Mouse (Mus musculus) left cerebral cortex, adult 18-20 months (tissue): ENCODE results near the gene Nubp1. TPM values are rescaled to one million over a fixed set of nuclear protein-coding genes. Genes with fewer than 3 reads are reported as not detected.

Experiments
- DNase-seq, 2 experiments: peaks; one replicate each; pipeline ENCODE4 v3.0.0; 2021 to 2022; ENCODE audit warnings: low spot score in 2 of 2, mixed read lengths in 1 of 2
- total RNA-seq, 2 experiments: library from RNA; stranded (reverse); gene quantifications; 2 replicates each; pipeline ENCODE4 v1.2.3; 2021

Nubp1 gene
- total RNA-seq, 2 experiments from 2014 or later: 16.3 to 18.5 TPM

DNA sequence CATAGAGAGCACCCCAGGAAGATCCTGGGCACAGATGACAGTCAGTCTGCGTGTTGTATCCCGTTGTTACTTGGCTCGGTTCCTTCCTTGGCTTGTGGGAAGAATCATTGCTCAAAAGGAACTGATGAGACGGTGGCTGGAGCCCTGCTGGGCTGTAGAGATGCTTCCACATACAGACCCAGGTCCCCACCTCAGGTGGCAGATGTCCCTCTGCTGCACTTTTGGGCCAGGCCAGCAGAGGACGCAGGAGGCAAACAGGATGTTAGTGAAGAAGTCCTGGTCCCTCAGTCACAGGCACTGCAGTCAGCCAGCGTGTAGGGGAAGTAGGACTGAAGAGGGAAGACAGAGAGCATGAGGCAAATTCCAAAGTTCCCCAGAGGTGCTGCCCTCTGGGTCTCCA is 4.2 kb downstream of the Nubp1 start:
- no peak for DNase-seq

DNA sequence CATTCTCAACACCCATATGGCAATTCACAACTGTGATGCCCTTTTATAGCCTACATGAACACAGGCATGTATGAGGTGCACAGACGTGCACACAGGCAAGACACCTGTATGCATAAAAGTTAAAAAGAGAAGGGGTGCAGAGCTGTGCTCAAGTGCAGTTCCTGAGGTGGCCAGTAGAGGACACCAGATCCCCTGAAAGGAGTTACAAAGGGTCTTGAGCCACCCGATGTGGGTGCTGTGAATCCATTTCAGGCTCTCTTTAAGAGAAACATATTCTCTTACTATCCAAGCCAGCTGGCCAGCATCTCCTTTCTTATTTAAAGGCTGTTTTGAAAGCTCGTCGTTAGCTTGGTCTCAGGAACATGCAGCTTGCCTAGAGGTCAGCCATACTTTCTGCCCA is 5.1 kb downstream of the Nubp1 start:
- DNase-seq: no peak

DNA sequence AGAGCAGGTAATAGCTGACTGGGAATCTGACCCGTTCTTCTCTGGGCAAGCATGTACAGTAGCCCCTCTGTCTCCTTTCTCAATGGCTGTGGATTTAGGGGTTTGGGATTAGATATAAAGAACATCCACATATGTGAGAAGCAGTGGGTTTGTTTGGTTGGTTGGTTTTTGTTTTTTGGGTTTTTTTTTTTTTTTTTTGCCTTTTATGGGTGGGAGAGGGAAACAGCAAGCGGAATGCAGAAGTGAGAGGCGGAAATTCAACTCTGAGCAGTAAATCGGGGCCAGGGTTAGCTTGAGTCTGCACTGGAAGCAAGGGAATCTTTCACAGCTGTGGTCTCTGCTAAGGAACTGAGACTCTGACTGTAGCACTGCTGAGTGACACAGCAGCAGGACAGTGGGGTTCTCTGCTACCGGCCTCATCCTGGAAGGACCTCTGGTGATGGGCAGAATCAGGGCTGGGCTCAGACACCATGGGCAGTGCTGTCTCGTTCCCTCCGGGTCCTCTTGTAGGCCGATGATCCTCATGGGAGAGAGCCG is 6.0 kb downstream of the Nubp1 start:
- no peak for DNase-seq

DNA sequence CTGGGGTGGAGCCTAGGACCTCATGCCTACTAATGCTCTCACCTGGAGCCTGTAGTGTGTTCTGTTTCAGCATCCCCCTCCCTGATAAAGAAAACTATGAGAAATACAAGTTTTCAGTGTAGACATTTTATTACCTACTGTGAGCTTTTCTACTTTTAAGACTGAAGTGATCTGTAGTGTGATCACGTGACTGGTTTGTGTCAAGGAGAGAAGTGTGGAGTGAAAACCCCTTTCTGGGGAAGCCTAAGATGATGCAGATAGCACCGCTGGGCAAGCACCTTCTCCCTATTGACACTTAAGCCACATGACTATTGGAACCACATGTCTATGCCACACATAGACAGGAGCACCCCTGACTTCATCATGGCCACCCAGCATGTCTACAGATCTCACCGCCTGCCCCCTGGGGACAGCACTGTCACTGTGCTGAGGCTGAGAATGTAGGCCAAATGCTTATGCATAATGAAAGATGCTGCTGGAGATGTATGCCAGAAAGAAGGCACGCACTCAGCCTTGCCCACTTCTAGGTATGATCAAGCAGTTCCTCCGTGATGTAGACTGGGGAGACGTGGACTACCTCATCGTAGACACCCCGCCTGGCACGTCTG is 8.8 kb downstream of the Nubp1 start:
- no peak for DNase-seq

DNA sequence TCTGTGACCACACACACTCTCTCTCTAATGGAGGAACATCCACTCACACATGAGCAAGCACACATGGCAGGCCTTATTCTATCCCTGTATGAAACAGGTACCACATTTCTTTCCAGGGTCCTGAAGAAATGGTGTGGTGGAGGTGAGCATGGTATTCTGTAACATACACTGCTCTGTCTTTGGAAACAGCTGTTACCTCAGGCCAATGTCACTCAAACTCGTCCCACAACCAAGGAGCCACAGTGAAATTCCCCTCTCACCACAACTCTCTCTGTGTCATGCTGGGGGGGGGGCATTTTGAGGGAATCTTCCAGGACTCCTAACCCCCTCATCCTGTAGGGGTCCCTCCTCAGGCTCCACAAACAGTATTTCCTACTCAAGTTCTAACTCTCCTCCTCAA is 20.2 kb downstream of the Nubp1 start:
- no peak for DNase-seq

DNA sequence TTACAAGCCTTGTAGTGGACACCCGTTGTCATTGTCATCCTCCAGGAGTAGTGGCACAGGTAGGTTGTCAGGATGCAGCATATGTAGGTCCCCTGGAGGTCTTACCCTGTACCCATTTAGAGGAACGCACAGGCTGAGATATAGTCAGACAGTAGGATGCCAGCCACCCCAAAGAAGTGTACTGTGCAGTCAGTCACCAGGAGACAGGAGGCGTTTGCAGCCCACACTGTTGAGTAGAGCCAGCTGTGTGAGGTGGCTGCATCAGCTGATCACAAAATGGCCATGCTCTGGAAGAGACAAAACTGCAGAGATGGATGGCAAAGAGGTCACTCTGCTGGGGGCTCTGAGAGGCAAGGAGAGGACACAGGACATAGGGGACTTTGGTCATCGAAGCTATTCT is 20.6 kb downstream of the Nubp1 start:
- no peak for DNase-seq

DNA sequence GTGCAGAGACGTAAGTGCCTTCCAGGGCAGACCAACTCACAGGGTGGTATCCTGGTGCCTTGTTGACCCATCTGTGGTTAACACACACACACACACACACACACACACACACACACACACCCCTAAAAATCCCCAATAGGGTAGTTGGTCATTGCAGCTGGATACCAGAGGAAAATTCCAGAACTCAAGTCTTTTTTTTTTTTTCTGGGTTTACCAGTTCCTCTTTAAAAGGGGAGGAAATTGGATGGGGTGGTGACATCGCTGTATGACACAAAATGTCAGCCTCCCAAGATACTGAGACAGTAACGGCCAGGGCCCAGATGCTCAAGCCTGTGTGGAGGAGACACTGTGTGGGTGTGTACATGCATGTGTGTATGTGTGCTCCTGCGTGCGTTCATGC is 21.6 kb downstream of the Nubp1 start:
- no peak for DNase-seq

DNA sequence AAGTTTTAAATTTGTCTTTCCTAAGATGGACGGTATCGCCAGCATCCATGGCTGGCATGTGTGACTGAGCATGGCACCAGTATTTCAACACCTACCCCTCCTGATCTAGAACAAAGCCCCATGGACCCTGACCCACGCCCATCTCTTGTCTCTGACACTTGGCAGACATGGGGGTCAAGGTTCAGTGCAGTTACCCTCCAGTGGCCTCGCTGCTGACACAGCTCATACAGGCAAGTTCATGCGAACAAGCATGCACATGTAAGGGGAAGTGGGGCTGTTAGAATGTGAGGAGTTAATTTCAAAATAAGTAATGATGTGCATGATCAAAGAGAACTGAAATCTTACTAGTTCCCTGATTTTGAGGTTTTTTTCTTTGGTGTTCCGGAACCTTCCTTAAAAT is 24.4 kb downstream of the Nubp1 start:
- no peak for DNase-seq

DNA sequence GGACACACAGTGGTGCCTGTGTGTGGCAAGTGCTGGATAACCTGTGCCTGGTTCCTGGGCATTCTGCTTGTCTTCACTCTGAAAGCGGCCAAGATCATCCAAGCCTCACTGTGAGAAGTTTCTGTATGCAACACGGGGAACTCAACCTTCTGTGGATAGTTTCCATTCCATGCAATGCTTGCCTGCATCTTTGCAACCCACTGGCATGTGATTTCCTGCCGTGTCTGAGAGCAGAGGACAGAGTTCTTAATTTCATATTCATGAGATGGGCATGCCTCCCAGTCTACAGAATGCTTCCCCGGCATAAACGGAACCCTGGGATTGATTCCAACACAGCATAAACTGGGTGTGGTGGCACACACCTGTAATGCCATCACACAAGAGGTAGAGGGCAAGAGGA is 26.3 kb downstream of the Nubp1 start:
- no peak for DNase-seq

DNA sequence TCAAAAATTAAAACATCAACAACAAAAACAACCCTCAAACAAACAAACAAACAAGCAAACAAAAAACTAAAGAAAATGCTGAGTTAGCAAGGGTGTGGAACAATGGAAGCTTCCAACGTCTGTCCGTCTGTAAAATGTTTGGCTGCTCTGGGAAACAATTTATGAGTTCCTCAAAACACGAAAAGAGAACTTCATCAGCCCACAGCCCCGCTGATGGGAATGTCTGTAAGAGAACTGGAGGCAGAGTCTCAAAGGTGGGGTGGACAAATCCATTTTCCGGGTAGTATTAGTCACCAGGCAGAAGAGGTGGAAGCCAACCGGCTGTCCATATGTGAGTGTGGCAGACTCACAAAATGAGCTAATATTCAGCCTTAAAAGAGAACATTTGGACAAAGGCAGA is 29.6 kb downstream of the Nubp1 start:
- no peak for DNase-seq

DNA sequence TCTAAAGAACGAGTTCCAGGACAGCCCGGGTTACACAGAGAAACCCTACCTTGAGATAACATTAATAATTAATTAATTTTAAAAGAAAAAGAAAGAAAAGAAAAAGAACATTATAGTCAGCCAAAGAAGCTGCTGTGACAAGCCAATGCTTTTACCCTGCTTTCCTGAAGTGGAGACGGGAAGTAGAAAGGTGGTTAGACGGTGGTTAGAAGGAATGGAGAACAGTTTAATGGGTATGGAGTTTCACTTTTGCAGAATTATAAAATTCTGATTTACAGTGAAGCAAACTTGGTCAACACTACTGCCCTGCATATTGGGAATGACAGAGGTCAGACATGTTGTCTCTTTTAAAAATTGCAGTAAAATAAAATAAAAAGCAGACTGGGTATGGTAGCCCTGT is 30.0 kb downstream of the Nubp1 start:
- DNase-seq: no peak

DNA sequence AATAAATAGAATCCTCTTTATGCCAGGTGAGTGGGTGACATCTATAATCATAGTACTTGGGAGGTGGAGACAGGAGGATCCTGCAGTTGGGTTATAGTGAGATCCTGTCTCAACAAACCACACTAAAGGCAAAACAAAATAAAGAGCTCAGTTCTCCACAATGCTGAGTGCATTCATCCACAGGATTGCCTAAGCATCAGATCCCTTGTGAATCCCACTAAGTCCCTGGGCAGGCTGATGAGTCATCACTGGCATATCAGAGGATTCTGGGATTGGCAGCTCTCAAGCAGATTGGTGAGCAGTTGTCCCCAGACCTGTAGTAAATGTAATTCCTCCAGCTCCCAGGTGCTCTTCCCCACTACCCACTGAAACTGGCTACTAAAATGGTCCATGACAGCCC is 32.0 kb downstream of the Nubp1 start:
- DNase-seq: no peak

DNA sequence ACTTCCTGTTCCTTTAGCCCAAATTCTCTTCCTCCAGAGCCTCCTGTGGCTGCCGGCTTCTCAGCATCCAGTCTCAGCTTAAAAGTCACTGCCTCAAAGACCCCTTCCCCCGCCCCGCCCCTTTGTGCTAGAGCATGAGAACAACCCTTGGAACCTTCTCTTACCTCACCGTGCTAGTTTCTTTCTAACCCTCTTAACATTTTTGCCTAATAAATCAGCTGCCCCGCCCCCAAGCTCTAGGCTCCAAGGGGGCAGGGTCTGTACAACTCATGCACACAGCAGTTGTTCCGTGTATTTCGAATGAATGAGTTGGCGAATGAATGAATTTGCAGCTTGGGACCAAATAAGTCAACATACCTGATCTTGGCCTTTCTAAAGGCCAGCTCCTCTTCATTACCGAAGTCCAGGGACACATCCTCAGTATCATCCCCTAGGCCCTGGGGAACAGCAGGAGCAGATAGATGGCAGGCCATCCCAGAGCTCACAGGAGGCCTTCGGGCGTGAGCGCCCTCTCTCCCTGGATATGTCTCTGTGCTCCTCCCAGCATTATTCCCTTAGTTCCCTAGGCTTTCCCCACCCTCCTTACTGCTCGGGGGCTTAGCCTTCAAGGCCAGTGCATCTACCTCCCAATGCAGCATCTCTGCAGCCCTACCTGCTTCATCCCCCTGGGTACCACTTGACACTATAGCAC is 35.0 kb downstream of the Nubp1 start:
- DNase-seq: no peak

DNA sequence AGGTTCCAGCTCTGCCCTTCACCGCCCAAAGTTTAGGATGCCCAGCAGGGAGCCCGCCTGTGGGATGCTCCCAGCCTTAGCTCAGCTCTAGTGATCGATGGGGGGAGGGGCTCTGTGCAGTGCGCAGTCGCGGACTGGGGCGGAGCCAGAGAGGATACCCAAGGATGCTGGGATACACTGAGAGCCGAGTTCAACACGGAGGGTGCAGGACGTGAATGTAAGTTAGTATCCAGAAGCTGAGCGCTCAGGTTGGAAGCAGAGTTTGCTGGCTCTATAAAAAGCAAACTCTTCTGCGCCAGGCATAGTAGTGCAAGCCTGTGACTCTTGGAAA is 35.5 kb downstream of the Nubp1 start, which contains the start of gene Tvp23a:
Gene Tvp23a, minus strand, starts transcription at position 99 of the 331 bp plus-strand sequence.
- DNase-seq: peak; percentile 92 to 93

DNA sequence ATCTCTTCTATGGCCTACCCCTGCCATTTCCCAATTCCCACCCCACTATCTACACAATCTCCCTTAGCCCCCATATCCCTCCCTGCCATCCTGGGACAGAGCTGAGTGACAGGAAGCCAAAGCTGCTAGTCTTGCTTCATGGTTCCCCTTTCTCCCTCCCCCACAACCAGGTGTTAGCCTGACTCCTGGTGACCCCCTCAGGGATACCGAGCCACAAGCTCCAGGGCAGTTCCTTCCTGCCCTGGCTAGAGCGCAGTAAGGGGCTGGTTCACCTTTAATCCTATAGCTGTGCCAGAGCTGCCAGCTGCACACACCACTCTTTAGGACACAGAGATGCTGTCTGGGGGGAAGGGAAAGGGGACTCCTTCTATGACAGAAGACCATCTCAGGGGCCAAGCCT is 36.0 kb downstream of the Nubp1 start:
- DNase-seq: no peak

DNA sequence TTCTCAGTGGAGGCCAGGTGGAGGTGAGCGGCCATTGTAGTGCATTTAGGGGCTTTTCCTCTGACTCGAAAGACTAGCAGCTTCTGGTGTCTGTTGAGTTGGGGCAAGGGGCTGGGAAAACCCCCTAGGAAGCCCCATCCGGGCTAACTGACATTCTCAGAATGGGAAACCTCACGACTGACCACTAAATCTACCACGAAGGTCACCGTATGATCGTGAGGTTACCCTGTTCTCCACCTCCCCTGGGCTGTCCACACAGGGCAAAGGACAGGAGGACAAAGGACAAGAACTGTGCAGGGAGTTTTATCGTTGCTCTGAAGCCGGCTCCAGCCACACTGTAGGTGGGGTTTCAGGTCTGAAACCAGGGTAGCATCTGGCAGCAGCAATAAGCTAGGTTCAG is 37.2 kb downstream of the Nubp1 start:
- no peak for DNase-seq

DNA sequence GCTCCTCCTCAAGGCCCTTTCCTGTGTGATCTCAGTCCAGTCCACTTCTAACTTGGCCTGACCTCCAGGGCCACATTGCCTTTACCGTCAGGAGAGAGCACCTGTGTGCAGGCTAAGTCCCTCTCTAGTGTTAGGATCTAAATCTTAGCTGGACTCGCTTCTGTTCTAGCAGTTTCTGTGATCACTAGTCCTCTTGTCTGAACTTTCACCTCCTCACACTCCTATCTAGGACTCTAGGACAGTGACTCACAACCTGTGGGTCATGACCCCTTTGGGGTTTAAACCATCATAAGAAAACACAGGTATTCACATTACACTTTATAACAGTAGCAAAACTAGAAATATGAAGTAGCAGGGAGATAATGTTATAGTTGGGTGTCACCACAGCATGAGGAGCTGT is 40.2 kb downstream of the Nubp1 start:
- DNase-seq: no peak

DNA sequence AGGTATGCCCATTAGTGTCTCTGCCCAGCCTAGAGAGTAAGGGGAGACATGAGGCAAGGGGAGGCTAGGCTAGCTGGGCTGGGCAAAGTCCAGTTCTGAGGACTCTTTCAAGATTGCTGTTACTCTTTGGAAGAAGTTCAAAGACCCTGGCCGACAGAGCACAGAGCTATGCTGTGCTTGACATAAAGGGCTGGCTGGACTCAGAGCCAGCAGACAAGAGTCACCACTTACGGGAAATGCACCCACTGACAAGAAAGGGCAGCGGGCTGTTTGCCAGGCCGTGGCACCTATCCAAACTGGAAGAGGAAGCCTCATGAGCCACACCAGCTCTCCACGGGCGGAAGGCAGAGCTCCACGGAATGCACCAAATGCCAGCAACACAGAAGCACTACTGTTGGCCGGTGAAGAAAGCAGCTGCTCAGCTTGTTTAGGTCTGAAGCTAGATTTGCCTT is 40.7 kb downstream of the Nubp1 start:
- DNase-seq: peak; percentile 40 to 51

DNA sequence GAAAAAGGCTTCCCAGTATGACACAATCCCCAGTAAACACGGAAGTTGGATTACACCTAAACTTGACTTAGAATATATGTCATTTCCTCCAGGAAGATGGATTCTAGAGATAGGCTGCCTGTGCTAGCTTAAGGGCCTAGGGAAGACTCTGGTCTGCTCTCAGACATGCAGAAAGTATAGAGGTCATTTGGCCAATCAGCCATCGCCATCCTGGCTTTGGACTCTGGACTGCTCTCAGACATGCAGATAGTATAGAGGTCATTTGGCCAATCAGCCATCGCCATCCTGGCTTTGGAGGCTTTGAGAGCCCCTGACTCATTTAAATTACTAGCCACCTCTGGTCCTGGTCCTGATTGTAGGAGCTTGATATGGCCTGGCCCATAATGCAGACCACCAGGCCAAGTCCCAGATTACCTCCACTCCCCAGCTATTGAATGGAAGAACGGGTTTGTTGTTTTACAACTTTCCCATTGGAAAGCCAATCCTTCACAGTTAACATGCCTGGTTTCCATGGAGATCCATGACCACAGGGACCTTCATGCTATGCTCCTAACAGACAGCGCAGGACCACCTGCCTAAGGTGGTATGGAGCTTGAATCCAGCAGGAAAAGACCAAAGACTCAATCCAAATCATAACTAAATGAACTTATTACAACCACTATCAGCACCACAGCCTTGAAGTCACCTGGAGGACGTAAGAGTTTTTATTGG is 42.3 kb downstream of the Nubp1 start:
- no peak for DNase-seq

DNA sequence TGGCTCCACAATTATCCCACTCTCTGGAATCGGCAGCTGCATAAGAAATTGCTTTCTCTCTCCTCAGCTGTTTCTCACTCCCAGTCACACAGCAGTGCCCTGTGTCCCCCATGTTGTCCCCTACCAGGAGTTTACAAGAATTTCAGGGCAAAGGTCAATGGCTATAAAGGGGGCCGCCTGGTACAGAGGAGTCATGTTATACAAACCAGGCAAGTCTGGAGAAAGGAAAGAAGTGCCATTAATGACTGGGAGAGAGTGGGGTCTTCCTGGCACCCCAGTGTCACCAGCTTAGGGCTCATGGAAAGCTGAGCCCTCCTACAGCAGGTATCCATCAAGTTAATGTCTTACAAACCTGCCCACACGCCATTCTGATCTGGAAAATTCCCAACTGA is 42.8 kb downstream of the Nubp1 start:
- DNase-seq: no peak

DNA sequence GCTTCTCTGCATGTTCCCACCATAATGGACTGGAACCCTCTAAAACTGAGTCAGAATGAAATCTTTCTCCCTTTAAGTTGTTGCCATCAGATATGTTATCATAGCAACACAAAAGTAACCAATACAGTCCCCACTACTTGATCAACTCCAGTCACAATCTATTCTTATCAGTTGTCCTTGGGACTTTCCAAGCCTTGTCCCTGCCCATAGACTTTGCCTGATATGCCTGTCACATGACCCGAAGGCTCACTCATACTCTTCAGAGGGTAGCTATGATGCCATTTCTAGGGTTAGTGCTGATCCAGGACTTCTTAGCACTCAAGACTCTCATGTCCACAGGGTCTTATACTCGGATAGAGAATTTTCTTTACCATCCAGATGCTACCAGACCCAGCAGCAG is 48.4 kb downstream of the Nubp1 start:
- no peak for DNase-seq

DNA sequence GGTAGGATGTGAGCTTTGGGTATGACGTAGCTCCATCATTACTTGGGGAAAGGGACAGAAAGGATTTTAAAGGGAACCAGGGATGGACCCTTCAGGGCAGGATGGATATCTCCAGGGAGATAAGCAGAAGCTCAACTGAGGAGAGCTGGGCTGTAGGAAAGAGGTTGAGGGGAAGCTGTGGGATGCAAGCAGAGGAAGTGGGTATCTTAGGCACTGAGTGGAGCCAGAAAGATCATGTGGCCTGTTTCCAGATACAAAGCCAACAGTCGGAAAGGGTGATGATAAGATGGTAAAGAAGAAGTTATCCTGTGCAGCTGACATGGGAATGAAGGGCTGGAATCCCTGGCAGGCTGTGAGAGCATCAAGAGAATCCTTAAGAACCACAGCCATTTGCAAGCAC is 49.4 kb downstream of the Nubp1 start:
- DNase-seq: no peak
